Mouse (Mus musculus) gastrocnemius, adult 2 months (tissue): ENCODE data around the gene Scd4. TPM values are rescaled to one million over a fixed set of nuclear protein-coding genes. Genes with fewer than 3 reads are reported as not detected.

Experiments
- DNase-seq: peaks from one replicate; pipeline ENCODE4 v3.0.0; 2022
- H3K27ac ChIP-seq: fragments of 200-600 bp; 2 replicates; pipeline ENCODE4 v1.8.1; 2022; ENCODE audit warnings: mild to moderate bottlenecking
- H3K4me3 ChIP-seq: fragments of 200-600 bp; 2 replicates; pipeline ENCODE4 v1.8.1; 2022; ENCODE audit warnings: mild to moderate bottlenecking, moderate library complexity
- CTCF ChIP-seq: fragments of 200-600 bp; IDR thresholded peaks from 2 replicates; pipeline ENCODE4 v1.8.1; 2022; ENCODE audit warnings: antibody characterized with exemption, mild to moderate bottlenecking, moderate library complexity
- intact Hi-C: fragments of 180-260 bp; cut with DNase I; formaldehyde crosslinking; loops from one replicate; pipeline ENCODE4 v1.15.1; 2025
- microRNA-seq: library from miRNA; unstranded; fragments of <30 nt; microRNA quantifications from one replicate; pipeline ENCODE4 v1.2.0, GENCODE M21; 2021
- total RNA-seq, 2 experiments: library from RNA; stranded (reverse); gene quantifications; 2 replicates each; pipeline ENCODE4 v1.2.3; 2021

Gene Scd4
- total RNA-seq, 2 experiments from 2014 or later: 0.13 TPM; not detected in 1

DNA sequence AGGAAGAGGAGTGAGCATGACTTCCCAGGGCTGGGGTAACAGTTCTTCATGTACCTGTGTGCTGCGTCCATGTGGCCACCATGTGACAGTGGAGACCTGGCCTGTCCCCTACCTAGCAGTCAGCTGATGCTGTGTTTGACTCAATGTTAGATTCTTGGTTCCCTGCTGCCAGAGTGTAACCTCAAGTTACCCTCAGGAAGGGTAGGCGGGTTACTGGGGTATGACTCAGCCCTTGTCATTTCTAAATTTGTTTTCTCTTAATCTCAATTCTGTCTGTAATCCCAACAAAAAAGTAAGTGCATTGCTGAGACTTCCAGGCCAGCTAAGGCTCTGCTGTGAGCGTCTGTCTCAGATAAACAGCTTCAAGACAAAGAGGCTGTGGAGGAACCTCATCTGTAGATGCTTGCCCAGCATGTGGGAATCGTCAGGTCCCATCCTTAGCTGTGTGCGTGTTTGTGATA is 61.1 kb downstream of the Scd4 start:
- no peak for DNase-seq
- no peak for TF ChIP-seq CTCF
- intact Hi-C loops: no loop called here
- no peak overlapping the region for H3K4me3 ChIP-seq
- no peak overlapping the region for H3K27ac ChIP-seq

GRCm38 (mm10) chr19:44394972-44395371 is 62.1 kb downstream of the Scd4 start:
- H3K27ac ChIP-seq: no peak overlapping the region
- H3K4me3 ChIP-seq: no peak overlapping the region
- DNase-seq: no peak
- TF ChIP-seq CTCF: no peak
- intact Hi-C loops: no loop called here

Small RNA genes within 50 kb of the gene (microRNA-seq; reads per million reads assigned to microRNA genes)
- gene Mir5114: not detected

Other genes starting within 250 kb of the Scd4 start
- gene Chuk, start 225.6 kb upstream of the Scd4 start, total RNA-seq: 10 to 100 TPM; 16.0 to 17.5 TPM
- gene Cwf19l1, start 197.2 kb upstream of the Scd4 start, total RNA-seq: 1 to 10 TPM; 5.8 to 8.1 TPM
- gene Bloc1s2, start 186.6 kb upstream of the Scd4 start, total RNA-seq: 10 to 100 TPM; 12.9 to 14.3 TPM
- gene Pkd2l1, start 140.7 kb upstream of the Scd4 start, total RNA-seq: not detected
- not detected for gene Scd3, start 129.8 kb upstream of the Scd4 start, total RNA-seq
- 1 to 10 TPM; 7.4 to 9.1 TPM for gene Scd2, start 39.4 kb upstream of the Scd4 start, total RNA-seq
- 10 to 100 TPM; 10.9 to 33.9 TPM for gene Scd1, start 74.8 kb downstream of the Scd4 start, total RNA-seq
- gene Wnt8b, start 160.4 kb downstream of the Scd4 start, total RNA-seq: not detected
- gene Sec31b, start 212.8 kb downstream of the Scd4 start, total RNA-seq: 10 to 100 TPM; 19.0 to 21.9 TPM
- not detected for gene Gm20538, start 219.7 kb downstream of the Scd4 start, total RNA-seq
- gene Ndufb8, start 222.3 kb downstream of the Scd4 start, total RNA-seq: 1,000 to 10,000 TPM in 1 of 2 experiments, 100 to 1,000 TPM in 1; 866 to 1,200 TPM
- 100 to 1,000 TPM; 100 to 116 TPM for gene Hif1an, start 229.8 kb downstream of the Scd4 start, total RNA-seq